Mouse (Mus musculus) ES-E14 (cell line): Measurements from ENCODE around the gene Arl8a.

Experiments
- CHD2 ChIP-seq: IDR thresholded peaks from 2 replicates; pipeline ENCODE4 v1.6.1; 2014; ENCODE audit warnings: mild to moderate bottlenecking, low read depth, low read length, inconsistent platforms
- HCFC1 ChIP-seq: IDR thresholded peaks from 2 replicates; pipeline ENCODE4 v1.6.1; 2012; ENCODE audit warnings: low read length, inconsistent platforms, borderline replicate concordance; ENCODE audit not compliant: insufficient read depth
- ZC3H11A ChIP-seq: IDR thresholded peaks from 2 replicates; pipeline ENCODE4 v1.6.1; 2012; ENCODE audit warnings: low read depth, mild to moderate bottlenecking, inconsistent platforms, low read length, borderline replicate concordance
- ZNF384 ChIP-seq: IDR thresholded peaks from 2 replicates; pipeline ENCODE4 v1.6.1; 2012; ENCODE audit warnings: low read depth, low read length, inconsistent platforms

GRCm38 (mm10) chr1:135124573-135125363, 21.9 kb upstream of the Arl8a start:
- TF ChIP-seq HCFC1 = no peak
- TF ChIP-seq ZC3H11A = no peak
- TF ChIP-seq ZNF384 = no peak
- no peak for TF ChIP-seq CHD2
